Mouse (Mus musculus) adrenal gland, postnatal 4 days (tissue): ENCODE data around the gene Ap1s3. TPM values are rescaled to one million over a fixed set of nuclear protein-coding genes. Genes with fewer than 3 reads are reported as not detected.

Experiments used
- DNase-seq, 2 experiments: peaks; one replicate each; pipeline ENCODE4 v3.0.0; 2021 to 2022; ENCODE audit warnings: low spot score in 2 of 2, mixed read lengths in 2 of 2
- long read RNA-seq, 2 experiments: library from polyadenylated mRNA; stranded (forward); transcript quantifications; one replicate each; pipeline ENCODE4 v2.0.0; 2021
- total RNA-seq, 2 experiments: library from RNA; stranded (reverse); gene quantifications; 2 replicates each; pipeline ENCODE4 v1.2.3; 2021

The Ap1s3 gene
- 1 to 10 TPM; 1.4 to 2.4 TPM for total RNA-seq
- long read RNA-seq, experiment 1, result 0 reads
- long read RNA-seq, experiment 2, result 0 reads

GRCm38 (mm10) chr1:79671543-79672337 is at the start of gene Ap1s3:
Gene Ap1s3, minus strand, starts transcription at chr1:79671972.
- peak in 1 of 2 experiments; percentile 4 for DNase-seq

- DNase-seq, result no peak
Measured at GRCm38 (mm10) chr1:79714152-79714923, 42.6 kb upstream of the Ap1s3 start.

GRCm38 (mm10) chr1:79713081-79713480 is 41.3 kb upstream of the Ap1s3 start:
- no peak for DNase-seq

- DNase-seq, result no peak
Measured at GRCm38 (mm10) chr1:79711147-79712126, 39.7 kb upstream of the Ap1s3 start.

- no peak for DNase-seq
Measured at GRCm38 (mm10) chr1:79710678-79711077, 38.9 kb upstream of the Ap1s3 start.

- DNase-seq, result no peak
Measured at GRCm38 (mm10) chr1:79710216-79710615, 38.4 kb upstream of the Ap1s3 start.

- DNase-seq, result no peak
Measured at GRCm38 (mm10) chr1:79707383-79707782, 35.6 kb upstream of the Ap1s3 start.

- DNase-seq, result no peak
Measured at GRCm38 (mm10) chr1:79706707-79707106, 34.9 kb upstream of the Ap1s3 start.

GRCm38 (mm10) chr1:79704672-79705071 is 32.9 kb upstream of the Ap1s3 start:
- DNase-seq, result no peak

GRCm38 (mm10) chr1:79703520-79703919 is 31.7 kb upstream of the Ap1s3 start:
- no peak for DNase-seq

- no peak for DNase-seq
Measured at GRCm38 (mm10) chr1:79698506-79698905, 26.7 kb upstream of the Ap1s3 start.

- no peak for DNase-seq
Measured at GRCm38 (mm10) chr1:79697382-79697781, 25.6 kb upstream of the Ap1s3 start.

GRCm38 (mm10) chr1:79696933-79697332 is 25.2 kb upstream of the Ap1s3 start:
- no peak for DNase-seq

- no peak for DNase-seq
Measured at GRCm38 (mm10) chr1:79692482-79692881, 20.7 kb upstream of the Ap1s3 start.

- DNase-seq, result no peak
Measured at GRCm38 (mm10) chr1:79687254-79687653, 15.5 kb upstream of the Ap1s3 start.

- DNase-seq, result no peak
Measured at GRCm38 (mm10) chr1:79684027-79684426, 12.3 kb upstream of the Ap1s3 start.

- DNase-seq, result no peak
Measured at GRCm38 (mm10) chr1:79682936-79683335, 11.2 kb upstream of the Ap1s3 start.

- DNase-seq, result no peak
Measured at GRCm38 (mm10) chr1:79680777-79681176, 9.0 kb upstream of the Ap1s3 start.

GRCm38 (mm10) chr1:79678117-79678684 is 6.4 kb upstream of the Ap1s3 start:
- no peak for DNase-seq

- DNase-seq, result no peak
Measured at GRCm38 (mm10) chr1:79675716-79676115, 3.9 kb upstream of the Ap1s3 start.

GRCm38 (mm10) chr1:79671196-79671542 is 603 bp downstream of the Ap1s3 start:
- DNase-seq, result no peak
